Mouse (Mus musculus) CD4-positive, CD25-positive, alpha-beta regulatory T cell, adult 2 months (primary cell): ENCODE data around the gene Slc34a3.
"Not testable (repeated sequence)": the region's sequence is repeated elsewhere in the genome, so short reads cannot be mapped to it uniquely, and the experiment has no call there.

Source experiments
- DNase-seq: peaks from one replicate; pipeline ENCODE4 v3.0.0-alpha.2; 2012; ENCODE audit warnings: low read depth, low spot score

Slc34a3 gene

GRCm38 (mm10) chr2:25234050-25234449, at the start of gene Slc34a3:
Gene Slc34a3, minus strand, starts transcription at chr2:25234364.
- DNase-seq: no peak

DNA sequence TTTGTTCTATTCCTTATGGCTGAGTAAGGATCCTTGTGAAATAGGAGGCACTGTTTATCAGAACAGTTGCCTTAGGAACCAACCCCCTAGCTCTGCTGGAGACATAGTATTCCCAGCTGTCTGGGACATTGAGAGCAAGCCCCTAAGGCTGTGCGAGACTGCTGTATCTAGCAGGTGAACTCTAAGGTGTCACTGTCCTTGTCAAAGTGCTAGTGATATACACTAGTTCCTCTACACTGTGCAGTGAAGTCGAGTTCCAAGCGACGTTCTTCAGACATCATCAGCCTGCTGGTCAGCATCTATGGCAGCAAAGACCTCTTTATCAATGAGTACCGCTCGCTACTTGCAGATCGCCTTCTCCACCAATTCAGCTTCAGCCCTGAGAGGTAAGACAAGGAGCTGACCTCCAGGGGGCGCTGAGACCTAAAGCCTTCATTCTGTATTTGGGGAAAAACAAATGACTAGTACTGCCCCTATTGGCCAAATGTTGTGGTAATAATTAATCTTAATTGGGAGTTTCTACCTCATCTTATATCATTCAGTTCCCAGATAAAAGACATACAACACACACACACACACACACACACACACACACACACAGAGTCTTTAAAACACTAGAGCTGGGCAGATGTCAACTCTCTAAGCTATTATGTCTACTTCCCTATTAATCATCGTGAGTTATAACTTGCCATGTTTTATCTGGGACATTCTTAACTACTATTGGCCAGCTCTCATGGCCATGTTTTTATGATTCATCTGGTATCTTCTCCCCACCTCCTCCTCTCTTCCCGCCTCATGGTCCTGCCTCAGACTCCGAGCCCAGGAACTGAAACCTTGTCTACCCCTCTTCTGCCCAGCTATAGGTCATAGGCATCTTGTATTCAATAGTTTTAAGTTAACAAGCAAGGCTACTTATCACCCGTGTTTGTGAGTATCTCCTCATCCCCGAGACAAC, 45.0 kb upstream of the Slc34a3 start:
- peak; percentile 89 for DNase-seq

DNA sequence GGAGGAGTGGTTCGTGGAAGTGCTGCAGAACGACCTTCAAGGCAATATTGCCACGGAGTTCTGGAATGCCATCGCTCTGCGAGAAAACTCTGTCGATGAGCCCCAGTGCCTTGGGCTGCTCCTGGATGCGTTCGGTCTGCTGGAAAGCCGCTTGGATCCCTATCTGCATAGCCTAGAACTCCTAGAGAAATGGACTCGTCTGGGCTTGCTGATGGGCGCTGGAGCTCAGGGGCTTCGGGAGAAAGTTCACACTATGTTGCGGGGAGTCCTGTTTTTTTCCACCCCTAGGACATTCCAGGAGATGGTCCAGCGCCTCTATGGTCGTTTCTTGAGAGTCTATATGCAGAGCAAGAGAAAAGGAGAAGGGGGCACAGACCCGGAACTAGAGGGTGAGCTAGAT, 38.8 kb upstream of the Slc34a3 start:
- no peak for DNase-seq

DNA sequence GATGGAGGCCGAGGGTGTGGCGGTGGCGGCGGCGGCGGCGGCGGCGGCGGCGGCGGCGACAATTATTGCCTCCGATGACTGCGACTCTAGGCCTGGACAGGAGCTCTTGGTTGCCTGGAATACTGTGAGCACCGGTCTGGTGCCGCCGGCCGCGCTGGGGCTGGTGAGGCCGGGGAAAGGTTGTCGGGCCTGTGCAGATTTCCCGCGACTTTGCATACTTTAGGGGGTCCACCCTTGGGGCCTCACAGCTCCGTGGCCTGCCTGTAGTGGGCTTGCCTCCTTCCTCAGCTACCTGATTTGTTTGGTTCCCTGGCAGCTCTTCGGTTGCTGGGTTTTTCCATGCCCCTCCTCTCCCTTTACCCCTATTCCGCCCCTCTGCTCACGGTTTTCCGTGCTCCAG, 38.4 kb upstream of the Slc34a3 start:
- DNase-seq: no peak

GRCm38 (mm10) chr2:25271827-25272511, 37.8 kb upstream of the Slc34a3 start, which contains the start of the genes Ssna1 and Anapc2:
Gene Ssna1, minus strand, starts transcription at chr2:25272438.
Gene Anapc2, plus strand, starts transcription at chr2:25272478.
- DNase-seq: peak; percentile 99

DNA sequence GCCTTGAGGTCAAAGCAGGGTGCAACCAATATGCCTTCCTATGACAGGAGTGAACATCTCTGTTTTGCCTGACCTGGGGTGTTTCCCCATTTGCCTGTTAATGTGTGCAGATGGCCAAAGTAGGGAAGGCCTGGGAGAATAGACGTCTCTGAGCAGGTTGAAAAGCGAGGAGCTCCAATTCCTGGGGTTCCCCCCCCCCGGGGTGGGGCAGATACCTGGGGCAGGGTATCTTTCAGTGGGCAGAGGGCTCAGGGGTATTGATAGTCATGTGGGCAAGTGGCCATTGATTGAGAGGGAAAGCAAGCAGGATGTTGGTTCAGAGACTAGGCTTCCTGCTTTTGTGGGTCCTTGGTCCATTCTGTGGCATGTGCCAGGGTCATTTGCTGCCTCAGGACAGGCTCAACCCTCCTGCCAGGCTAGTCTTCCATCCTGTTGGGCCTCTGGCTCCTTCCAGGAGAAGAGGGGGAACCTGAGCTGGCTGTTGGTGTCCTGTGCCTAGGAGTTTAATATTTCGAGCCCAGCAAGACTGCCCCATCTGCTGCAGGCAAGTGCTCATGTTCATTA, 33.7 kb upstream of the Slc34a3 start:
- DNase-seq: no peak

GRCm38 (mm10) chr2:25267241-25267640, 33.1 kb upstream of the Slc34a3 start:
- DNase-seq: no peak

- no peak for DNase-seq
Observed at GRCm38 (mm10) chr2:25266720-25267119, 32.6 kb upstream of the Slc34a3 start.

GRCm38 (mm10) chr2:25265897-25266656, 31.9 kb upstream of the Slc34a3 start:
- no peak for DNase-seq

GRCm38 (mm10) chr2:25264851-25265250, 30.7 kb upstream of the Slc34a3 start:
- no peak for DNase-seq

DNA sequence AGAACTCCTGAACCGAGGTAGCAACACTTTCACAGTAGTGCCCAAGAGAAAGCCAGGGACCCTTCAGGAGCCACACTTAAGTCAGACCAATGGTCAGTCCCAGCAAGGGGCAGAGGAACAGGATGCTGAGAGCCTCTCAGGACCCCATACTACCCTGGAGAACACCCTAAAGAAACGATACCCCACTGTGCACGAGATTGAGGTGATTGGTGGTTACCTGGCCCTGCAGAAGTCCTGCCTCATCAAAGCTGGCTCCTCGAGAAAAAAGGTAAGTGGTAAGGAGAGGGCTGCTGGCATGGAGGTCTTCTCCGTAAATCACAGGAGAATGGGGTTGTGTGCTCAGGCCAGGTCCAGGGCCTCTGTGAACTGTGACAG, 30.1 kb upstream of the Slc34a3 start:
- DNase-seq: no peak

- DNase-seq: no peak
Observed at GRCm38 (mm10) chr2:25263623-25264285, 29.6 kb upstream of the Slc34a3 start.

- DNase-seq: peak; percentile 81
Observed at GRCm38 (mm10) chr2:25262795-25263622, 28.8 kb upstream of the Slc34a3 start.

DNA sequence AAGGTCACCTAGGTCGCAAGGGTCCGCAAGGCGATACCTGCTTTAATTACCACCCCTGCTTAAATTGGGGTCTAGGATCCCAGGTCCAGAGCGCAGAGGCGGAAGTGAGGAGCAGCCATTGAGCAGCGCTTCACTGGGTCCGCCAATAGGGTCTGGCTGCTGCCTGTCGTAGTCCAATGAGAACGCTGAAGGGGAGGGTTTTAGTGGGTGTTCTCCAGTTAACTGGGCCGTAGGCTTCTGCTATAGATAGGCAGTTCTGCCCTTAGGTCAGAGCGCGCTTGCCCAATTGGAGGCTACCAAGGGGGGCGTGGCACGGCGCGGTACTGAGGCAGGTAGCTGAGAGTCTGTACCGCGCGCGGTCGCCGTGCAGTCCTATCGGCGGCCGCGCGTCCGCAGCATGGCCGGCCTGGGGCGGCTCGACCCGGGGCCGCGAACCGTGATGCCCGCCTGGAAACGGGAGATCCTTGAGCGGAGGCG, 28.2 kb upstream of the Slc34a3 start, which contains the start of gene Tprn:
Gene Tprn, plus strand, starts transcription at position 328 of the 477 bp plus-strand sequence.
- DNase-seq: peak; percentile 96

DNA sequence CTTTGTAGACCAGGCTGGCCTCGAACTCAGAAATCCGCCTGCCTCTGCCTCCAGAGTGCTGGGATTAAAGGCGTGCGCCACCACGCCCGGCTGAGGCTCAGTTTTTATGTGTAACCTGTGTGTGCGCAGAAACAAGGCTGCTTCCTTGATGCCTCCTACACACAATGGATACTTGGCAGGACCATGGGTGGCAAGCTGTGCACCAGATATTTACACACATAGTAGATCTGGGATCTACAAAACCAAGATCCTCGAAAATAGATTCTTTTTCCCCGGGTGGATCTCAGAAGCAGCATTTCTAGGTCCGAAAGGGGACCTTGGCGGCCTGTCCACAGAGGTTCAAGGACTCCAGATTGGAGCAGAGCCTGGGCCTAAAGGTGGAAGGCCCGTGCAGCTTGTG, 27.7 kb upstream of the Slc34a3 start:
- DNase-seq: no peak

- DNase-seq: peak; percentile 63
Observed at GRCm38 (mm10) chr2:25258887-25259286, 24.7 kb upstream of the Slc34a3 start.

DNA sequence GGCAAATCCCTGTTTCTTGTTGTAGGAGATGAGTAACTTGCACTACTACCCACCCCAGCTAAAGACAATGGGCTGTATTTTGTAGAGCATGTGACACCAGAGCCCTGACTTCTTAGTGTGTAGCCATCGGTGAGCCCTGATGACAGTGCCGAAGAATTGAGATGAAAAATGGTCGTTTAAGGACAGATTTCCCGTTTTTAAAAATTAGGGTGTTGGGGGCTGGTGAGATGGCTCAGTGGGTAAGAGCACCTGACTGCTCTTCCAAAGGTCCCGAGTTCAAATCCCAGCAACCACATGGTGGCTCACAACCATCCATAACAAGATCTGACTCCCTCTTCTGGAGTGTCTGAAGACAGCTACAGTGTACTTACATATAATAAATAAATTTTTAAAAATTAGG, 23.1 kb upstream of the Slc34a3 start:
- DNase-seq: not testable (repeated sequence)

DNA sequence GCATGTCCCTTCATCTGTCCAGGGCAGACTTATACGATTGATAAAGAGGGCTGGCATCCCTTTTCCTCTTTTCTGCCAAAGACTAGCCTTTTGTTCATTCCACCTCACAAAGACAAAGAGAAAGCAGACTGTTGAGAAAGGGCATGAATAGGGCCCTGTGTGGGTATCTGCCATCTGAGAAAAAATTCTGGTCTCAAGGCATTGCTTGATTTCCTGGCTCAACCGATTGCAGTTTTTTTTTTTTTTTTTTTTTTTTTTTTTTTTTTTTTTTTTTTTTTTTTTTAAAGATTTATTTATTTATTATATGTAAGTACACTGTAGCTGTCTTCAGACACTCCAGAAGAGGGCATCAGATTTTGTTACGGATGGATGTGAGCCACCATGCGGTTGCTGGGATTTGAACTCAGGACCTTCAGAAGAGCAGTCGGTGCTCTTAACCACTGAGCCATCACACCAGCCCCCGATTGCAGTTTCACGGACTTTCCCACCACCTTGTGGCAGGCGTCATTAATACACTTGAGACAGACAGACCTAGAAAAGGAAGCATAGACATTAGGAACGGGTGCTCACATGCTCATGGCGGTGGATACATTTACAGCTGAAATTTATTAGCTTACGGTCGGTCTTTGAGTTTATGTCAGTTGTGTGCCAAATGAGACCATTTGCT, 22.4 kb upstream of the Slc34a3 start:
- peak; percentile 83 for DNase-seq

GRCm38 (mm10) chr2:25255284-25255779, 21.2 kb upstream of the Slc34a3 start, which contains the start of gene Tmem203:
Gene Tmem203, plus strand, starts transcription at chr2:25255439.
- peak; percentile 95 for DNase-seq
